Mouse (Mus musculus) MEL (cell line): ENCODE measurements around the gene Inhbe. TPM values are rescaled to one million over a fixed set of nuclear protein-coding genes. Genes with fewer than 3 reads are reported as not detected.

Experiments
- DNase-seq: peaks from one replicate; pipeline ENCODE4 v3.0.0; 2011; ENCODE audit warnings: low read depth, low spot score
- H3K27ac ChIP-seq: 2 replicates; pipeline ENCODE4 v1.5.1; 2012; ENCODE audit warnings: low read depth, mild to moderate bottlenecking, control low read depth, low read length, moderate library complexity; ENCODE audit not compliant: control insufficient read depth
- H3K27me3 ChIP-seq, 2 experiments: fragments of 150-350 bp in 1 of 2; sonication (generic) in 1 of 2; 2 replicates each; pipeline ENCODE4 v1.6.1; 2012; ENCODE audit warnings: low read length in 2 of 2, mild to moderate bottlenecking in 2 of 2, improper control_type of control experiment in 1 of 2, moderate library complexity in 1 of 2; ENCODE audit not compliant: insufficient read depth in 2 of 2, control insufficient read depth in 1 of 2
- H3K36me3 ChIP-seq, 2 experiments: 2 replicates each; pipeline ENCODE4 v1.6.1; 2012 to 2014; ENCODE audit warnings: low read length in 2 of 2, improper control_type of control experiment in 1 of 2, inconsistent platforms in 1 of 2, mild to moderate bottlenecking in 1 of 2; ENCODE audit not compliant: insufficient read depth in 2 of 2, control insufficient read depth in 1 of 2
- H3K4me1 ChIP-seq, 2 experiments: fragments of 150-350 bp in 1 of 2; sonication (generic) in 1 of 2; 2 replicates each; pipeline ENCODE4 v1.6.1; 2012; ENCODE audit warnings: low read length in 2 of 2, improper control_type of control experiment in 1 of 2, mild to moderate bottlenecking in 1 of 2; ENCODE audit not compliant: insufficient read depth in 2 of 2, control insufficient read depth in 1 of 2
- H3K4me3 ChIP-seq, 2 experiments: fragments of 150-350 bp in 1 of 2; sonication (generic) in 1 of 2; 2 replicates each; pipeline ENCODE4 v1.5.1; 2012; ENCODE audit warnings: low read depth in 2 of 2, low read length in 2 of 2, mild to moderate bottlenecking in 2 of 2, moderate library complexity in 2 of 2, control low read depth in 1 of 2, improper control_type of control experiment in 1 of 2; ENCODE audit not compliant: control insufficient read depth in 1 of 2, insufficient read depth in 1 of 2
- H3K79me2 ChIP-seq: 2 replicates; pipeline ENCODE4 v1.6.1; 2012; ENCODE audit warnings: mild to moderate bottlenecking, low read length, moderate library complexity; ENCODE audit not compliant: control insufficient read depth, poor library complexity, insufficient read depth
- H3K9ac ChIP-seq: 2 replicates; pipeline ENCODE4 v1.6.1; 2012; ENCODE audit warnings: low read depth, mild to moderate bottlenecking, control low read depth, low read length, moderate library complexity; ENCODE audit not compliant: control insufficient read depth, poor library complexity, severe bottlenecking
- H3K9me3 ChIP-seq: fragments of 150-350 bp; sonication (generic); replicated peaks from 2 replicates; pipeline ENCODE4 v1.6.1; 2012; ENCODE audit warnings: mild to moderate bottlenecking, low read length, improper control_type of control experiment, moderate library complexity; ENCODE audit not compliant: insufficient read depth
- BHLHE40 ChIP-seq: IDR thresholded peaks from 2 replicates; pipeline ENCODE4 v1.6.1; 2012; ENCODE audit warnings: low read depth, mild to moderate bottlenecking, inconsistent platforms, low read length, improper control_type of control experiment, borderline replicate concordance
- CHD1 ChIP-seq: IDR thresholded peaks from 2 replicates; pipeline ENCODE4 v1.6.1; 2012; ENCODE audit warnings: low read depth, mild to moderate bottlenecking, inconsistent platforms, low read length, improper control_type of control experiment
- CHD2 ChIP-seq: IDR thresholded peaks from 2 replicates; pipeline ENCODE4 v1.6.1; 2011; ENCODE audit warnings: low read length, improper control_type of control experiment
- CTCF ChIP-seq, 3 experiments: IDR thresholded peaks in 2 of 3; conservative IDR thresholded peaks in 1 of 3; 2 replicates each; pipeline ENCODE4 v1.5.1; 2011 to 2012; ENCODE audit warnings: low read length in 3 of 3, low read depth in 2 of 3, mild to moderate bottlenecking in 2 of 3, improper control_type of control experiment in 1 of 3, inconsistent platforms in 1 of 3, mixed read lengths in 1 of 3, moderate library complexity in 1 of 3; ENCODE audit not compliant: control insufficient read depth in 1 of 3, insufficient read depth in 1 of 3, poor library complexity in 1 of 3, severe bottlenecking in 1 of 3
- E2F4 ChIP-seq: IDR thresholded peaks from 2 replicates; pipeline ENCODE4 v1.6.1; 2011; ENCODE audit warnings: low read depth, low read length, improper control_type of control experiment, borderline replicate concordance
- ELF1 ChIP-seq: IDR thresholded peaks from 2 replicates; pipeline ENCODE4 v1.6.1; 2014; ENCODE audit warnings: low read depth, mild to moderate bottlenecking, inconsistent platforms, low read length, improper control_type of control experiment, moderate library complexity
- EP300 ChIP-seq, 2 experiments: IDR thresholded peaks; 2 replicates each; pipeline ENCODE4 v1.6.1; 2011; ENCODE audit warnings: improper control_type of control experiment in 2 of 2, low read length in 2 of 2, low read depth in 1 of 2, mild to moderate bottlenecking in 1 of 2
- ETS1 ChIP-seq: IDR thresholded peaks from 2 replicates; pipeline ENCODE4 v1.6.1; 2012; ENCODE audit warnings: low read depth, mild to moderate bottlenecking, inconsistent platforms, low read length, improper control_type of control experiment, moderate library complexity
- GABPA ChIP-seq: IDR thresholded peaks from 2 replicates; pipeline ENCODE4 v1.6.1; 2012; ENCODE audit warnings: low read depth, mild to moderate bottlenecking, inconsistent platforms, low read length, improper control_type of control experiment, moderate library complexity
- GATA1 ChIP-seq: IDR thresholded peaks from 2 replicates; pipeline ENCODE4 v1.6.1; 2011; ENCODE audit warnings: low read depth, low read length, improper control_type of control experiment
- HCFC1 ChIP-seq: IDR thresholded peaks from 2 replicates; pipeline ENCODE4 v1.6.1; 2012; ENCODE audit warnings: low read depth, mild to moderate bottlenecking, inconsistent platforms, low read length, improper control_type of control experiment, moderate library complexity
- JUND ChIP-seq: IDR thresholded peaks from 2 replicates; pipeline ENCODE4 v1.6.1; 2011; ENCODE audit warnings: low read depth, mild to moderate bottlenecking, improper control_type of control experiment, low read length
- KAT2A ChIP-seq: conservative IDR thresholded peaks from 2 replicates; pipeline ENCODE4 v1.6.1; 2012; ENCODE audit warnings: low read depth, low read length, improper control_type of control experiment, inconsistent platforms
- MAFK ChIP-seq: IDR thresholded peaks from 2 replicates; pipeline ENCODE4 v1.6.1; 2011; ENCODE audit warnings: low read depth, mild to moderate bottlenecking, low read length, improper control_type of control experiment, borderline replicate concordance
- MAX ChIP-seq: IDR thresholded peaks from 2 replicates; pipeline ENCODE4 v1.6.1; 2011; ENCODE audit warnings: low read length, improper control_type of control experiment
- MAZ ChIP-seq: IDR thresholded peaks from 2 replicates; pipeline ENCODE4 v1.6.1; 2012; ENCODE audit warnings: low read depth, mild to moderate bottlenecking, inconsistent platforms, low read length, improper control_type of control experiment
- MEF2A ChIP-seq: IDR thresholded peaks from 2 replicates; pipeline ENCODE4 v1.6.1; 2014; ENCODE audit warnings: low read depth, mild to moderate bottlenecking, inconsistent platforms, low read length, improper control_type of control experiment; ENCODE audit not compliant: poor library complexity, insufficient replicate concordance, severe bottlenecking; ENCODE audit errors: extremely low read depth
- MXI1 ChIP-seq: IDR thresholded peaks from 2 replicates; pipeline ENCODE4 v1.6.1; 2011; ENCODE audit warnings: mild to moderate bottlenecking, low read depth, low read length, improper control_type of control experiment
- MYB ChIP-seq: IDR thresholded peaks from 2 replicates; pipeline ENCODE4 v1.6.1; 2011; ENCODE audit warnings: mild to moderate bottlenecking, low read depth, low read length, improper control_type of control experiment
- MYC ChIP-seq: IDR thresholded peaks from 2 replicates; pipeline ENCODE4 v1.6.1; 2011; ENCODE audit warnings: low read depth, mild to moderate bottlenecking, low read length, improper control_type of control experiment, moderate library complexity
- NELFE ChIP-seq: IDR thresholded peaks from 2 replicates; pipeline ENCODE4 v1.6.1; 2011; ENCODE audit warnings: low read depth, low read length, improper control_type of control experiment
- NRF1 ChIP-seq: IDR thresholded peaks from 2 replicates; pipeline ENCODE4 v1.6.1; 2014; ENCODE audit warnings: low read depth, mild to moderate bottlenecking, inconsistent platforms, low read length, improper control_type of control experiment, moderate library complexity; ENCODE audit not compliant: poor library complexity, insufficient read depth, severe bottlenecking
- POLR2A ChIP-seq, 2 experiments: IDR thresholded peaks; 2 replicates each; pipeline ENCODE4 v1.6.1; 2011 to 2012; ENCODE audit warnings: low read length in 2 of 2, mild to moderate bottlenecking in 2 of 2, control low read depth in 1 of 2, improper control_type of control experiment in 1 of 2, low read depth in 1 of 2, moderate library complexity in 1 of 2; ENCODE audit not compliant: control insufficient read depth in 1 of 2, insufficient read depth in 1 of 2, poor library complexity in 1 of 2
- RAD21 ChIP-seq: IDR thresholded peaks from 2 replicates; pipeline ENCODE4 v1.6.1; 2011; ENCODE audit warnings: mild to moderate bottlenecking, low read depth, low read length, improper control_type of control experiment
- RCOR1 ChIP-seq: IDR thresholded peaks from 2 replicates; pipeline ENCODE4 v1.6.1; 2012; ENCODE audit warnings: low read depth, mild to moderate bottlenecking, inconsistent platforms, low read length, improper control_type of control experiment
- SIN3A ChIP-seq: IDR thresholded peaks from 2 replicates; pipeline ENCODE4 v1.6.1; 2012; ENCODE audit warnings: low read length, improper control_type of control experiment, inconsistent platforms
- SMC3 ChIP-seq: IDR thresholded peaks from 2 replicates; pipeline ENCODE4 v1.6.1; 2011; ENCODE audit warnings: low read depth, low read length, improper control_type of control experiment
- TAL1 ChIP-seq: IDR thresholded peaks from 2 replicates; pipeline ENCODE4 v1.6.1; 2012; ENCODE audit warnings: mild to moderate bottlenecking, inconsistent platforms, low read length, moderate library complexity, mixed read lengths
- TBP ChIP-seq: IDR thresholded peaks from 2 replicates; pipeline ENCODE4 v1.8.0; 2011; ENCODE audit warnings: low read depth, low read length, improper control_type of control experiment
- TCF12 ChIP-seq: IDR thresholded peaks from 2 replicates; pipeline ENCODE4 v1.6.1; 2014; ENCODE audit warnings: low read depth, mild to moderate bottlenecking, inconsistent platforms, low read length, improper control_type of control experiment, moderate library complexity
- USF1 ChIP-seq: IDR thresholded peaks from 2 replicates; pipeline ENCODE4 v1.6.1; 2014; ENCODE audit warnings: low read depth, mild to moderate bottlenecking, inconsistent platforms, low read length, improper control_type of control experiment, moderate library complexity
- USF2 ChIP-seq, 2 experiments: IDR thresholded peaks; 2 replicates each; pipeline ENCODE4 v1.6.1; 2011 to 2012; ENCODE audit warnings: improper control_type of control experiment in 2 of 2, low read length in 2 of 2, borderline replicate concordance in 1 of 2, inconsistent platforms in 1 of 2, low read depth in 1 of 2, mild to moderate bottlenecking in 1 of 2; ENCODE audit not compliant: insufficient read depth in 1 of 2
- ZC3H11A ChIP-seq: IDR thresholded peaks from 2 replicates; pipeline ENCODE4 v1.6.1; 2012; ENCODE audit warnings: low read depth, mild to moderate bottlenecking, inconsistent platforms, low read length, improper control_type of control experiment
- ZKSCAN1 ChIP-seq: IDR thresholded peaks from 2 replicates; pipeline ENCODE4 v1.6.1; 2012; ENCODE audit warnings: low read depth, mild to moderate bottlenecking, inconsistent platforms, low read length, improper control_type of control experiment, moderate library complexity
- ZMIZ1 ChIP-seq: IDR thresholded peaks from 2 replicates; pipeline ENCODE4 v1.6.1; 2012; ENCODE audit warnings: low read depth, mild to moderate bottlenecking, inconsistent platforms, low read length, improper control_type of control experiment, moderate library complexity
- ZNF384 ChIP-seq: IDR thresholded peaks from 2 replicates; pipeline ENCODE4 v1.6.1; 2012; ENCODE audit warnings: low read depth, mild to moderate bottlenecking, inconsistent platforms, low read length, improper control_type of control experiment
- polyA plus RNA-seq, 2 experiments: library from polyadenylated mRNA; stranded (reverse) in 1 of 2; unstranded in 1 of 2; fragments of >175 nt in 1 of 2; fragments of >200 nt in 1 of 2; gene quantifications; 2 replicates each; pipeline versions ENCODE4 v1.2.1 to v1.2.4; 2012; ENCODE audit warnings: low replicate concordance in 2 of 2, low read depth in 1 of 2; ENCODE audit not compliant: insufficient read length in 2 of 2, insufficient read depth in 1 of 2, missing spikeins in 1 of 2
- total RNA-seq: library from RNA; depleted of rRNA; stranded (reverse); fragments of 300-350 nt; gene quantifications from 2 replicates; pipeline ENCODE4 v1.2.3, GENCODE M21; 2012

The Inhbe gene
- total and polyA plus RNA-seq, 3 experiments, result 0.03 TPM; not detected in 2

- Histone ChIP-seq H3K9me3 (no peaks in the 10 kb centered on the region), H3K79me2 (no peaks in the 10 kb centered on the region), H3K4me1 (peaks cover 0 to 14% of the 10 kb centered on the region in 2 experiments; a peak in 2 of 4 replicates), H3K36me3 (no peaks in the 10 kb centered on the region), H3K9ac (peak overlapping the region; percentile 55), H3K4me3 (peak overlapping the region; percentile 46 to 67), H3K27ac (no peak overlapping the region), H3K27me3 (peaks cover 0 to 1% of the 10 kb centered on the region in 2 experiments; a peak in 2 of 4 replicates)
- peak; percentile 87 for DNase-seq
- peak; percentile 56 for TF ChIP-seq SIN3A
- TF ChIP-seq TAL1, result no peak
- peak; percentile 57 for TF ChIP-seq NELFE
- TF ChIP-seq ZKSCAN1, result no peak
- TF ChIP-seq TCF12, result peak; percentile 22; the same call in 1 of the 2 replicates
- TF ChIP-seq GATA1, result no peak
- TF ChIP-seq ZC3H11A, result peak; percentile 34; the same call in 1 of the 2 replicates
- TF ChIP-seq KAT2A, result no peak
- TF ChIP-seq MXI1, result peak; percentile 63; the same call in 1 of the 2 replicates
- TF ChIP-seq GABPA, result no peak
- peak; percentile 63 for TF ChIP-seq SMC3
- peak; percentile 36; the same call in 1 of the 2 replicates for TF ChIP-seq TBP
- no peak for TF ChIP-seq MEF2A
- TF ChIP-seq MYC, result peak; percentile 52; the same call in 1 of the 2 replicates
- peak; percentile 51; the same call in 1 of the 2 replicates for TF ChIP-seq MAZ
- TF ChIP-seq CHD1, result no peak
- no peak for TF ChIP-seq BHLHE40
- peak; percentile 69 for TF ChIP-seq MAX
- TF ChIP-seq NRF1, result no peak
- 0 out of 2 replicates have a peak, but pooled peaks have one; percentile 60 for TF ChIP-seq ZMIZ1
- TF ChIP-seq E2F4, result no peak
- no peak for TF ChIP-seq RCOR1
- TF ChIP-seq POLR2A (IDR thresholded peaks at IDR 0.05; ENCODE audit: control insufficient read depth in 1 of 2, insufficient read depth in 1 of 2, low read depth in 1 of 2, low read length in 2 of 2, poor library complexity in 1 of 2), result peak; percentile 46 to 63; a peak in 2 of 4 replicates
- 0 out of 2 replicates have a peak, but pooled peaks have one; percentile 41 for TF ChIP-seq HCFC1
- TF ChIP-seq JUND, result no peak
- no peak; a peak in 1 of 4 replicates for TF ChIP-seq EP300 (IDR thresholded peaks at IDR 0.05; ENCODE audit: low read depth in 1 of 2, low read length in 2 of 2)
- peak; percentile 58 for TF ChIP-seq RAD21
- TF ChIP-seq MYB, result no peak
- TF ChIP-seq USF1, result no peak
- peak; percentile 68 for TF ChIP-seq ELF1
- peak; percentile 91 to 93 (median 92) for TF ChIP-seq CTCF (IDR thresholded peaks at IDR 0.05 in 2 of 3, conservative IDR thresholded peaks at IDR 0.05 in 1 of 3; ENCODE audit: control insufficient read depth in 1 of 3, insufficient read depth in 1 of 3, low read depth in 2 of 3, low read length in 3 of 3, poor library complexity in 1 of 3, severe bottlenecking in 1 of 3)
- TF ChIP-seq ETS1, result no peak
- TF ChIP-seq MAFK, result no peak
- TF ChIP-seq ZNF384, result no peak
- TF ChIP-seq USF2 (IDR thresholded peaks at IDR 0.05; ENCODE audit: borderline replicate concordance in 1 of 2, insufficient read depth in 1 of 2, low read depth in 1 of 2, low read length in 2 of 2), result no peak
- TF ChIP-seq CHD2, result no peak
Measured at GRCm38 (mm10) chr10:127350594-127351284, 3.5 kb downstream of the Inhbe start.
